Mouse (Mus musculus): Measurements from ENCODE around the gene Mpig6b. TPM values are rescaled to one million over a fixed set of nuclear protein-coding genes. Genes with fewer than 3 reads are reported as not detected.

Gene Mpig6b
- polyA plus RNA-seq, 1 experiment: not detected

DNA sequence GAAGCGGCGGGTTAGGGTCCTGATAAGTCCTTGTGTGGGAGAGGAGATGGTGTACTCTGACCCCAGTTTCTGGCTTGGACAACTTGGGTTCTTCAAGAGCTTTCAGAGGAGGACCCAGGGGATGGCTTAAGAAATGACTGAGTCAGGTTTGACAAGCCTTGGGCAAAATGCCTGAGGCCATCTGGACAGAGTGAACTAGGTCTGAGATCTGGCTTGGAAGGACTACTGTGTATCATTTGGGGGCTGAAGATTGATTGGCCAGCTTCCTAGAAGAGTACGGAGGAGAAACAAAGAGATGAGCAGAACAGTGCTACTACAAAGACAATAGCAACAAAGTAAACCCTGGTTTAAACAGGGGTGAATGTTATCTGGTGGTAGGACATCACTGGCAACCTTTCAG lies 2.5 kb downstream of the Mpig6b start:
- no peak overlapping the region for H3K4me3 ChIP-seq (ENCODE audit: insufficient read depth, low read length)
- no peak overlapping the region for H3K27ac ChIP-seq (ENCODE audit: insufficient read depth, low read length)
- TF ChIP-seq POLR2A (IDR thresholded peaks at IDR 0.05; ENCODE audit: extremely low read depth, insufficient read depth, low read length): no peak
- no peak for TF ChIP-seq CTCF (IDR thresholded peaks at IDR 0.05; ENCODE audit: extremely low read depth, insufficient read depth, low read length)
- no peaks in the 10 kb centered on the region for H3K4me1 ChIP-seq (ENCODE audit: control insufficient read depth, insufficient read depth, low read length)

GRCm38 (mm10) chr17:35061299-35061698 lies 4.7 kb downstream of the Mpig6b start:
- H3K27ac ChIP-seq (ENCODE audit: insufficient read depth, low read length): no peak overlapping the region
- TF ChIP-seq CTCF (IDR thresholded peaks at IDR 0.05; ENCODE audit: extremely low read depth, insufficient read depth, low read length) (no peak), POLR2A (IDR thresholded peaks at IDR 0.05; ENCODE audit: extremely low read depth, insufficient read depth, low read length) (no peak)
- no peaks in the 10 kb centered on the region for H3K4me1 ChIP-seq (ENCODE audit: control insufficient read depth, insufficient read depth, low read length)
- no peak overlapping the region for H3K4me3 ChIP-seq (ENCODE audit: insufficient read depth, low read length)

GRCm38 (mm10) chr17:35060737-35061297 lies 5.2 kb downstream of the Mpig6b start:
- Histone ChIP-seq H3K4me1 (ENCODE audit: control insufficient read depth, insufficient read depth, low read length) (no peaks in the 10 kb centered on the region), H3K27ac (ENCODE audit: insufficient read depth, low read length) (no peak overlapping the region), H3K4me3 (ENCODE audit: insufficient read depth, low read length) (no peak overlapping the region)
- TF ChIP-seq POLR2A (IDR thresholded peaks at IDR 0.05; ENCODE audit: extremely low read depth, insufficient read depth, low read length): no peak
- no peak for TF ChIP-seq CTCF (IDR thresholded peaks at IDR 0.05; ENCODE audit: extremely low read depth, insufficient read depth, low read length)

- H3K27ac ChIP-seq (ENCODE audit: insufficient read depth, low read length): no peak overlapping the region
Observed at GRCm38 (mm10) chr17:35060071-35060470, 5.9 kb downstream of the Mpig6b start.

GRCm38 (mm10) chr17:35058911-35059892 lies 6.8 kb downstream of the Mpig6b start, which contains the start of gene Ddah2:
Gene Ddah2 (plus strand): TSS chr17:35059035.
- TF ChIP-seq POLR2A (IDR thresholded peaks at IDR 0.05; ENCODE audit: extremely low read depth, insufficient read depth, low read length) (no peak), CTCF (IDR thresholded peaks at IDR 0.05; ENCODE audit: extremely low read depth, insufficient read depth, low read length) (0 out of 2 replicates have a peak, but pooled peaks have one; percentile 16)
- H3K4me1 ChIP-seq (ENCODE audit: control insufficient read depth, insufficient read depth, low read length): no peaks in the 10 kb centered on the region

More at GRCm38 (mm10) chr17:35060071-35060470, 5.9 kb downstream of the Mpig6b start:
- peak overlapping the region; percentile 86; the same call in 1 of the 2 replicates for H3K4me3 ChIP-seq (ENCODE audit: insufficient read depth, low read length)
- H3K4me1 ChIP-seq (ENCODE audit: control insufficient read depth, insufficient read depth, low read length): no peaks in the 10 kb centered on the region
- TF ChIP-seq POLR2A (IDR thresholded peaks at IDR 0.05; ENCODE audit: extremely low read depth, insufficient read depth, low read length) (no peak), CTCF (IDR thresholded peaks at IDR 0.05; ENCODE audit: extremely low read depth, insufficient read depth, low read length) (no peak)

DNA sequence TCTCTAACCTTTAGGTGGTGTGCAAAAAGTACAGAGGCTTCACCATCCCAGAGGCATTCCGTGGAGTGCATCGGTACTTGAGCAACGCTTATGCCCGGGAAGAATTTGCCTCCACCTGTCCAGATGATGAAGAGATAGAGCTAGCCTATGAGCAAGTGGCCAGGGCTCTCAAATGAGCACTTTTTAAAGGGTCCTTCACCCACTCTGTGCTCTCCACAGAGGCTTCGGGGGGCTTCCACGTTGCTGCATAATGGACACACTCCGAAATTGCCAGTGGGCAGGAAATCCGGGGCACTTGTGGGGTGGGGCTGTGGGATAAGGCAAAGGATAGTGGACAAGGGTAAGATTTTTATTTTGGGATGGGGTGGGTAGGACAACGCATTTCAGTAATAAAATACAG lies 7.7 kb downstream of the Mpig6b start:
- Histone ChIP-seq H3K4me3 (ENCODE audit: insufficient read depth, low read length) (peak overlapping the region; percentile 86; the same call in 1 of the 2 replicates), H3K4me1 (ENCODE audit: control insufficient read depth, insufficient read depth, low read length) (no peaks in the 10 kb centered on the region), H3K27ac (ENCODE audit: insufficient read depth, low read length) (no peak overlapping the region)
- TF ChIP-seq POLR2A (IDR thresholded peaks at IDR 0.05; ENCODE audit: extremely low read depth, insufficient read depth, low read length) (no peak), CTCF (IDR thresholded peaks at IDR 0.05; ENCODE audit: extremely low read depth, insufficient read depth, low read length) (no peak)

More at GRCm38 (mm10) chr17:35058911-35059892, 6.8 kb downstream of the Mpig6b start, which contains the start of gene Ddah2:
- H3K27ac ChIP-seq (ENCODE audit: insufficient read depth, low read length): no peak within 1 kb of the TSS
- peak within 1 kb of the TSS; percentile 86 for H3K4me3 ChIP-seq (ENCODE audit: insufficient read depth, low read length)

DNA sequence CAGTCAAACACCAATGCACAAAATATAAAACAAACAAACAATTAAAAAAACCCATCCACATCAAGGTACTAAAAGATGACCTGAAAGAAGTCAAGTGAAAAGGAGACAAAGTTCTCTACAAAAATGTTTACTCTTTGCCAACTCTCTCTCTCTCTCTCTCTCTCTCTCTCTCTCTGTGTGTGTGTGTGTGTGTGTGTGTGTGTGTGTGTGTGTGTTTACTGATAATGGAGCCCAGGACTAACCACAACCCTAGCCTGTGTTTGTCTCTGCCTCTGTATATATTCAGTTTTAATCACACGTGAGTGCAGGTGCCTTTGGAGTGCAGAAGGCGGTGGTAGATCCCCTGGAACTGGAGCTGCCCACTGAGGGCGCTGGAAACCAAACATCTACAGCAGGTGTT lies 8.9 kb downstream of the Mpig6b start:
- TF ChIP-seq CTCF (IDR thresholded peaks at IDR 0.05; ENCODE audit: extremely low read depth, insufficient read depth, low read length) (no peak), POLR2A (IDR thresholded peaks at IDR 0.05; ENCODE audit: extremely low read depth, insufficient read depth, low read length) (no peak)
- no peak overlapping the region for H3K4me3 ChIP-seq (ENCODE audit: insufficient read depth, low read length)

GRCm38 (mm10) chr17:35055691-35056495 lies 10.1 kb downstream of the Mpig6b start:
- TF ChIP-seq CTCF (IDR thresholded peaks at IDR 0.05; ENCODE audit: extremely low read depth, insufficient read depth, low read length) (no peak), POLR2A (IDR thresholded peaks at IDR 0.05; ENCODE audit: extremely low read depth, insufficient read depth, low read length) (no peak)
- H3K4me3 ChIP-seq (ENCODE audit: insufficient read depth, low read length): no peak overlapping the region
- H3K4me1 ChIP-seq (ENCODE audit: control insufficient read depth, insufficient read depth, low read length): no peaks in the 10 kb centered on the region
- H3K27ac ChIP-seq (ENCODE audit: insufficient read depth, low read length): no peak overlapping the region

More for the DNA sequence above, 8.9 kb downstream of the Mpig6b start:
- H3K4me1 ChIP-seq (ENCODE audit: control insufficient read depth, insufficient read depth, low read length): no peaks in the 10 kb centered on the region
- no peak overlapping the region for H3K27ac ChIP-seq (ENCODE audit: insufficient read depth, low read length)

GRCm38 (mm10) chr17:35052271-35052798 lies 13.6 kb downstream of the Mpig6b start:
- Histone ChIP-seq H3K4me3 (ENCODE audit: insufficient read depth, low read length) (no peak overlapping the region), H3K27ac (ENCODE audit: insufficient read depth, low read length) (no peak overlapping the region), H3K4me1 (ENCODE audit: control insufficient read depth, insufficient read depth, low read length) (no peaks in the 10 kb centered on the region)
- TF ChIP-seq POLR2A (IDR thresholded peaks at IDR 0.05; ENCODE audit: extremely low read depth, insufficient read depth, low read length) (no peak), CTCF (IDR thresholded peaks at IDR 0.05; ENCODE audit: extremely low read depth, insufficient read depth, low read length) (no peak)

Measured in cortical plate, adult 2 months (tissue).